Mouse (Mus musculus) hindbrain, embryonic 15.5 days (tissue): Measurements from ENCODE around the gene Zfp276. TPM values are rescaled to one million over a fixed set of nuclear protein-coding genes. Genes with fewer than 3 reads are reported as not detected.

Experiments
- ATAC-seq: fragments of 200-750 bp; cut with Nextera tagmentation; 2 replicates; pipeline ENCODE4 v1.8.0; 2017; ENCODE audit warnings: low read depth, moderate number of reproducible peaks, moderate TSS enrichment; ENCODE audit not compliant: low FRiP score
- H3K27ac ChIP-seq: fragments of 300-500 bp; sonication (generic); replicated peaks from 2 replicates; pipeline ENCODE4 v1.5.1; 2015; ENCODE audit warnings: mild to moderate bottlenecking, inconsistent platforms
- H3K27me3 ChIP-seq: fragments of 300-500 bp; sonication (generic); 2 replicates; pipeline ENCODE4 v1.6.1; 2015; ENCODE audit warnings: control low read depth, inconsistent platforms
- H3K36me3 ChIP-seq: fragments of 300-500 bp; sonication (generic); 2 replicates; pipeline ENCODE4 v1.6.1; 2015; ENCODE audit warnings: control low read depth, inconsistent platforms
- H3K4me1 ChIP-seq: fragments of 300-500 bp; sonication (generic); replicated peaks from 2 replicates; pipeline ENCODE4 v1.6.1; 2015; ENCODE audit warnings: control low read depth, inconsistent platforms
- H3K4me2 ChIP-seq: fragments of 300-500 bp; sonication (generic); 2 replicates; pipeline ENCODE4 v1.6.1; 2015; ENCODE audit warnings: moderate library complexity, mild to moderate bottlenecking, inconsistent platforms
- H3K4me3 ChIP-seq: fragments of 300-500 bp; sonication (generic); 2 replicates; pipeline ENCODE4 v1.5.1; 2015; ENCODE audit warnings: mild to moderate bottlenecking, inconsistent platforms
- H3K9ac ChIP-seq: fragments of 300-500 bp; sonication (generic); 2 replicates; pipeline ENCODE4 v1.6.1; 2015; ENCODE audit warnings: inconsistent platforms
- H3K9me3 ChIP-seq: fragments of 300-500 bp; sonication (generic); 2 replicates; pipeline ENCODE4 v1.6.1; 2016; ENCODE audit warnings: control low read depth, inconsistent platforms
- WGBS: fragments of 180-500 bp; shearing (Covaris S2); methylation state at CpG from one replicate; pipeline ENCODE4 v1.1.7; 2015; 5-methylcytosine and 5-hydroxymethylcytosine counted together
- polyA plus RNA-seq: library from polyadenylated mRNA; unstranded; fragments of >200 nt; fragmentation: Nextera tagmentation; extraction: Ambion mirVana; gene quantifications from 2 replicates; pipeline ENCODE4 v1.2.1, GENCODE M21; 2015

The Zfp276 gene
- polyA plus RNA-seq, 1 experiment from 2014 or later = 25.2 TPM

GRCm38 (mm10) chr8:123308738-123309137 is 54.7 kb downstream of the Zfp276 start:
- no peaks in the 10 kb centered on the region for H3K27me3 ChIP-seq
- no peaks in the 10 kb centered on the region for H3K4me1 ChIP-seq
- H3K9me3 ChIP-seq = no peaks in the 10 kb centered on the region
- no peak for ATAC-seq
- H3K36me3 ChIP-seq = no peaks in the 10 kb centered on the region
- H3K9ac ChIP-seq = no peak overlapping the region
- H3K27ac ChIP-seq = no peak overlapping the region
- whole genome bisulfite sequencing = 78% methylated on average over 4 of the region's 4 CpGs
- H3K4me3 ChIP-seq = no peak overlapping the region
- H3K4me2 ChIP-seq = no peak overlapping the region

- 6% methylated on average over 21 of the region's 21 CpGs for WGBS
- H3K9ac ChIP-seq = peak overlapping the region; percentile 41
- ATAC-seq = peak; percentile 75
- H3K27ac ChIP-seq = no peak overlapping the region
- peaks cover 14% of the 10 kb centered on the region for H3K4me1 ChIP-seq
- H3K4me3 ChIP-seq = peak overlapping the region; percentile 45
- no peaks in the 10 kb centered on the region for H3K27me3 ChIP-seq
- H3K9me3 ChIP-seq = no peaks in the 10 kb centered on the region
- H3K4me2 ChIP-seq = peak overlapping the region; percentile 76
- H3K36me3 ChIP-seq = no peaks in the 10 kb centered on the region
These were observed 63.9 kb downstream of the Zfp276 start for GRCm38 (mm10) chr8:123317781-123318466.

- peak; percentile 99 for ATAC-seq
- H3K27me3 ChIP-seq = no peaks in the 10 kb centered on the region
- peaks cover 14% of the 10 kb centered on the region for H3K4me1 ChIP-seq
- peak within 1 kb of the TSS; percentile 45 for H3K4me3 ChIP-seq
- H3K27ac ChIP-seq = no peak within 1 kb of the TSS
- WGBS = under 1% methylated on average over 24 of the region's 24 CpGs
- peak within 1 kb of the TSS; percentile 41 for H3K9ac ChIP-seq
- peak within 1 kb of the TSS; percentile 76 for H3K4me2 ChIP-seq
- H3K36me3 ChIP-seq = no peaks in the 10 kb centered on the region
- no peaks in the 10 kb centered on the region for H3K9me3 ChIP-seq
These were observed 64.5 kb downstream of the Zfp276 start, which contains the start of gene Fanca for GRCm38 (mm10) chr8:123318467-123318911. TSS of gene Fanca (minus strand) at chr8:123318576.

Other genes with a start within 250 kb of the Zfp276 start
- 65.3 and 70.8 TPM in 2 replicates for gene Ankrd11, start 211.9 kb upstream of the Zfp276 start, polyA plus RNA-seq
- gene Spg7, start 191.3 kb upstream of the Zfp276 start, polyA plus RNA-seq = 43.3 and 49.1 TPM in 2 replicates
- gene Rpl13, start 151.8 kb upstream of the Zfp276 start, polyA plus RNA-seq = 632 and 725 TPM in 2 replicates
- gene Cpne7, start 136.8 kb upstream of the Zfp276 start, polyA plus RNA-seq = 4.3 and 4.5 TPM in 2 replicates
- 1.6 TPM in 2 replicates for gene Sult5a1, start 95.9 kb upstream of the Zfp276 start, polyA plus RNA-seq
- gene Dpep1, start 68.0 kb upstream of the Zfp276 start, polyA plus RNA-seq = 0.18 and 0.50 TPM in 2 replicates
- 200 and 215 TPM in 2 replicates for gene Chmp1a, start 41.4 kb upstream of the Zfp276 start, polyA plus RNA-seq
- 6.2 and 8.7 TPM in 2 replicates for gene Spata33, start 41.4 kb upstream of the Zfp276 start, polyA plus RNA-seq
- 45.2 and 48.5 TPM in 2 replicates for gene Cdk10, start 29.4 kb upstream of the Zfp276 start, polyA plus RNA-seq
- 10.1 and 11.4 TPM in 2 replicates for gene Spata2l, start 18.0 kb upstream of the Zfp276 start, polyA plus RNA-seq
- gene Vps9d1, start 153 bp downstream of the Zfp276 start, polyA plus RNA-seq = 58.8 and 66.6 TPM in 2 replicates
- 6.9 and 10.6 TPM in 2 replicates for gene Fanca, start 64.4 kb downstream of the Zfp276 start, polyA plus RNA-seq
- 38.3 and 39.5 TPM in 2 replicates for gene Spire2, start 78.5 kb downstream of the Zfp276 start, polyA plus RNA-seq
- 332 and 377 TPM in 2 replicates for gene Tcf25, start 119.6 kb downstream of the Zfp276 start, polyA plus RNA-seq
- 0.06 and 0.16 TPM in 2 replicates for gene Mc1r, start 152.9 kb downstream of the Zfp276 start, polyA plus RNA-seq
- 1,757 and 1,788 TPM in 2 replicates for gene Tubb3, start 157.2 kb downstream of the Zfp276 start, polyA plus RNA-seq
- 48.6 and 51.6 TPM in 2 replicates for gene Def8, start 169.3 kb downstream of the Zfp276 start, polyA plus RNA-seq
- 49.9 and 52.9 TPM in 2 replicates for gene Afg3l1, start 223.7 kb downstream of the Zfp276 start, polyA plus RNA-seq